Mouse (Mus musculus) heart, embryonic 11.5 days (tissue): ENCODE measurements around the gene Anp32b. TPM values are rescaled to one million over a fixed set of nuclear protein-coding genes. Genes with fewer than 3 reads are reported as not detected.

Experiments
- ATAC-seq: fragments of 200-750 bp; cut with Nextera tagmentation; replicated peaks from 2 replicates; pipeline ENCODE4 v1.8.0; 2017; ENCODE audit warnings: moderate library complexity; ENCODE audit not compliant: insufficient number of reproducible peaks, low FRiP score, low TSS enrichment
- H3K27ac ChIP-seq: fragments of 300-500 bp; sonication (generic); 2 replicates; pipeline ENCODE4 v1.5.1; 2014; ENCODE audit warnings: mild to moderate bottlenecking, low read depth, low read length
- H3K27me3 ChIP-seq: fragments of 300-500 bp; sonication (generic); 2 replicates; pipeline ENCODE4 v1.6.1; 2014; ENCODE audit warnings: mild to moderate bottlenecking, low read length, mixed read lengths; ENCODE audit not compliant: control insufficient read depth, insufficient read depth
- H3K36me3 ChIP-seq: fragments of 300-500 bp; sonication (generic); 2 replicates; pipeline ENCODE4 v1.6.1; 2014; ENCODE audit warnings: mild to moderate bottlenecking, low read length, moderate library complexity, mixed read lengths; ENCODE audit not compliant: control insufficient read depth, insufficient read depth
- H3K4me1 ChIP-seq: fragments of 300-500 bp; sonication (generic); 2 replicates; pipeline ENCODE4 v1.6.1; 2014; ENCODE audit warnings: low read length; ENCODE audit not compliant: control insufficient read depth, insufficient read depth
- H3K4me2 ChIP-seq: fragments of 300-500 bp; sonication (generic); 2 replicates; pipeline ENCODE4 v1.6.1; 2014; ENCODE audit warnings: mild to moderate bottlenecking, moderate library complexity
- H3K4me3 ChIP-seq: fragments of 300-500 bp; sonication (generic); 2 replicates; pipeline ENCODE4 v1.5.1; 2014; ENCODE audit warnings: low read depth, low read length
- H3K9ac ChIP-seq: fragments of 300-500 bp; sonication (generic); 2 replicates; pipeline ENCODE4 v1.6.1; 2014; ENCODE audit warnings: mild to moderate bottlenecking, low read depth, low read length, moderate library complexity
- H3K9me3 ChIP-seq: fragments of 300-500 bp; sonication (generic); replicated peaks from 2 replicates; pipeline ENCODE4 v1.6.1; 2016; ENCODE audit warnings: low read length; ENCODE audit not compliant: control insufficient read depth
- WGBS: fragments of 180-500 bp; shearing (Covaris S2); extraction: QIAGEN DNeasy Blood & Tissue Kit; methylation state at CpG from one replicate; pipeline ENCODE4 v1.1.7; 2014; ENCODE audit not compliant: insufficient replicate concordance; 5-methylcytosine and 5-hydroxymethylcytosine counted together
- polyA plus RNA-seq: library from polyadenylated mRNA; unstranded; fragments of >200 nt; fragmentation: Nextera tagmentation; extraction: Ambion mirVana; gene quantifications from 2 replicates; pipeline ENCODE4 v1.2.1, GENCODE M21; 2014

The Anp32b gene
- polyA plus RNA-seq, 1 experiment from 2014 or later: 243 TPM

- Histone ChIP-seq H3K9ac (no peak overlapping the region), H3K36me3 (peaks cover 15% of the 10 kb centered on the region; the same call in 1 of the 2 replicates), H3K4me2 (no peak overlapping the region), H3K9me3 (no peaks in the 10 kb centered on the region), H3K27me3 (peaks cover 21% of the 10 kb centered on the region), H3K4me3 (no peak overlapping the region), H3K4me1 (peaks cover 9% of the 10 kb centered on the region; the same call in 1 of the 2 replicates), H3K27ac (no peak overlapping the region)
- ATAC-seq: no peak
- 72% methylated on average over 8 of the region's 8 CpGs for WGBS
Measured at GRCm38 (mm10) chr4:46505361-46506057, 54.8 kb downstream of the Anp32b start.

- ATAC-seq: peak; percentile 95
- Histone ChIP-seq H3K27ac (peak overlapping the region; percentile 51; the same call in 1 of the 2 replicates), H3K9ac (peak overlapping the region; percentile 72), H3K4me3 (peak overlapping the region; percentile 66), H3K4me1 (peaks cover 9% of the 10 kb centered on the region; the same call in 1 of the 2 replicates), H3K36me3 (0 out of 2 replicates have a peak, but pooled peaks cover 6% of the 10 kb centered on the region), H3K27me3 (peaks cover 21% of the 10 kb centered on the region), H3K9me3 (no peaks in the 10 kb centered on the region), H3K4me2 (peak overlapping the region; percentile 97)
- WGBS: under 1% methylated on average over 88 of the region's 94 CpGs
Measured at GRCm38 (mm10) chr4:46506801-46507610, 56.3 kb downstream of the Anp32b start.

- Histone ChIP-seq H3K4me3 (peak overlapping the region; percentile 66), H3K36me3 (no peaks in the 10 kb centered on the region), H3K9me3 (no peaks in the 10 kb centered on the region), H3K4me1 (peaks cover 9% of the 10 kb centered on the region; the same call in 1 of the 2 replicates), H3K4me2 (peak overlapping the region; percentile 97), H3K27ac (no peak overlapping the region), H3K27me3 (peaks cover 21% of the 10 kb centered on the region), H3K9ac (no peak overlapping the region)
- ATAC-seq: no peak
- 10% methylated on average over 16 of the region's 16 CpGs for WGBS
Measured at GRCm38 (mm10) chr4:46507736-46508460, 57.2 kb downstream of the Anp32b start.

- Histone ChIP-seq H3K4me3 (no peak overlapping the region), H3K4me2 (no peak overlapping the region), H3K36me3 (no peaks in the 10 kb centered on the region), H3K9me3 (no peaks in the 10 kb centered on the region), H3K4me1 (peaks cover 5% of the 10 kb centered on the region; the same call in 1 of the 2 replicates), H3K27ac (no peak overlapping the region), H3K27me3 (peaks cover 3% of the 10 kb centered on the region; the same call in 1 of the 2 replicates), H3K9ac (no peak overlapping the region)
- WGBS: 42% methylated on average over 2 of the region's 2 CpGs
- ATAC-seq: no peak
Measured at GRCm38 (mm10) chr4:46520491-46520890, 69.8 kb downstream of the Anp32b start.

- WGBS: 59% methylated on average over 10 of the region's 10 CpGs
- H3K4me3 ChIP-seq: no peak overlapping the region
- no peaks in the 10 kb centered on the region for H3K9me3 ChIP-seq
- no peak overlapping the region for H3K27ac ChIP-seq
- peaks cover 5% of the 10 kb centered on the region; the same call in 1 of the 2 replicates for H3K4me1 ChIP-seq
- H3K4me2 ChIP-seq: no peak overlapping the region
- no peaks in the 10 kb centered on the region for H3K36me3 ChIP-seq
- no peak for ATAC-seq
- peaks cover 3% of the 10 kb centered on the region; the same call in 1 of the 2 replicates for H3K27me3 ChIP-seq
- H3K9ac ChIP-seq: no peak overlapping the region
Measured at GRCm38 (mm10) chr4:46521457-46521856, 70.8 kb downstream of the Anp32b start.

Other genes starting within 250 kb of the Anp32b start
- 0.07 TPM in 2 replicates for gene Foxe1, start 107.3 kb upstream of the Anp32b start, polyA plus RNA-seq
- 8.4 and 11.5 TPM in 2 replicates for gene Trmo, start 61.5 kb upstream of the Anp32b start, polyA plus RNA-seq
- gene Hemgn, start 37.4 kb upstream of the Anp32b start, polyA plus RNA-seq: 64.3 and 76.3 TPM in 2 replicates
- gene Nans, start 38.3 kb downstream of the Anp32b start, polyA plus RNA-seq: 75.7 and 84.2 TPM in 2 replicates
- 0.49 and 1.8 TPM in 2 replicates for gene Trim14, start 85.2 kb downstream of the Anp32b start, polyA plus RNA-seq
- gene Coro2a, start 151.3 kb downstream of the Anp32b start, polyA plus RNA-seq: 0.50 and 0.56 TPM in 2 replicates
- gene Tbc1d2, start 199.3 kb downstream of the Anp32b start, polyA plus RNA-seq: 0.11 and 0.30 TPM in 2 replicates